Mouse (Mus musculus): ENCODE data around the gene Ccdc171.
"Not testable (repeated sequence)": the region's sequence is repeated elsewhere in the genome, so short reads cannot be mapped to it uniquely, and the experiment has no call there.

Gene Ccdc171

GRCm38 (mm10) chr4:83526270-83526987, 1.1 kb downstream of the Ccdc171 start:
- DNase-seq: no peak

GRCm38 (mm10) chr4:83526988-83527334, 1.6 kb downstream of the Ccdc171 start:
- DNase-seq: no peak

GRCm38 (mm10) chr4:83527921-83528320, 2.6 kb downstream of the Ccdc171 start:
- peak in 1 of 2 experiments; percentile 29 for DNase-seq

GRCm38 (mm10) chr4:83530060-83530459, 4.7 kb downstream of the Ccdc171 start:
- DNase-seq: not testable (repeated sequence)

GRCm38 (mm10) chr4:83533168-83533911, 8.0 kb downstream of the Ccdc171 start:
- no peak for DNase-seq

- no peak for DNase-seq
Observed at GRCm38 (mm10) chr4:83534024-83534423, 8.7 kb downstream of the Ccdc171 start.

- DNase-seq: no peak
Observed at GRCm38 (mm10) chr4:83549501-83549900, 24.2 kb downstream of the Ccdc171 start.

GRCm38 (mm10) chr4:83567190-83568113, 42.1 kb downstream of the Ccdc171 start:
- no peak for DNase-seq

- DNase-seq: not testable (repeated sequence)
Observed at GRCm38 (mm10) chr4:83568145-83568544, 42.8 kb downstream of the Ccdc171 start.

GRCm38 (mm10) chr4:83570569-83570968, 45.2 kb downstream of the Ccdc171 start:
- peak in 1 of 2 experiments; percentile 5 for DNase-seq

GRCm38 (mm10) chr4:83571033-83571432, 45.7 kb downstream of the Ccdc171 start:
- DNase-seq: no peak

- no peak for DNase-seq
Observed at GRCm38 (mm10) chr4:83572521-83572920, 47.2 kb downstream of the Ccdc171 start.

- no peak for DNase-seq
Observed at GRCm38 (mm10) chr4:83576315-83576714, 51.0 kb downstream of the Ccdc171 start.

GRCm38 (mm10) chr4:83580157-83580556, 54.8 kb downstream of the Ccdc171 start:
- no peak for DNase-seq

GRCm38 (mm10) chr4:83587563-83587962, 62.2 kb downstream of the Ccdc171 start:
- no peak for DNase-seq

GRCm38 (mm10) chr4:83596486-83596885, 71.1 kb downstream of the Ccdc171 start:
- DNase-seq: no peak

GRCm38 (mm10) chr4:83611111-83611510, 85.8 kb downstream of the Ccdc171 start:
- no peak for DNase-seq

GRCm38 (mm10) chr4:83623021-83623711, 97.8 kb downstream of the Ccdc171 start:
- not testable (repeated sequence) for DNase-seq

GRCm38 (mm10) chr4:83623732-83624131, 98.4 kb downstream of the Ccdc171 start:
- DNase-seq: no peak

- DNase-seq: no peak
Observed at GRCm38 (mm10) chr4:83651453-83651852, 126.1 kb downstream of the Ccdc171 start.

- no peak for DNase-seq
Observed at GRCm38 (mm10) chr4:83655396-83655795, 130.1 kb downstream of the Ccdc171 start.

GRCm38 (mm10) chr4:83656571-83656970, 131.2 kb downstream of the Ccdc171 start:
- DNase-seq: peak; percentile 5 to 13

Data from cerebellum, postnatal 36 days (tissue).